Mouse (Mus musculus): ENCODE measurements around the gene Olfr1469.
"Not testable (repeated sequence)": the region's sequence is repeated elsewhere in the genome, so short reads cannot be mapped to it uniquely, and the experiment has no call there.

The Olfr1469 gene

DNA sequence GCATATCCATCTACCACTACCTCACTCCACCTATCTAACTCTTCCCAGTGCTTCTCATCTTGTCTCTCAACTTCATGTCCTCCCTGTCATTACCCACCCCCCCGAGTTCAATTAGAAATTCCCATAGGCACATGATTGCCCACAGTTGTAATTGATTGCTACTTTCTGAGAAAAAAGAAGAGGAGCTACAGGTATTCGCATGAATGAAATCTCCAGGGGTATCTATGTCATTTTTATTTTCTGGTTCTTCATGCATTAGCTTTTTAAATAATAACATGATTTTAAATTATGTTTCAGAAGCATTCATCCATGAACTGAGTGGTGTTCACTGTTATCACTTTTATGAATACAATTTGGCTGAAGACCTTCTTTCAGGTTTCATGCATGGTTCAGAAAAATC, at the start of gene Olfr1469:
Gene Olfr1469, plus strand, starts transcription at position 301 of the 400 bp plus-strand sequence.
- no peak for DNase-seq

GRCm38 (mm10) chr19:13361936-13362335, 45.7 kb upstream of the Olfr1469 start, which contains the start of gene Olfr1467:
Gene Olfr1467, plus strand, starts transcription at chr19:13362236.
- no peak for DNase-seq

DNA sequence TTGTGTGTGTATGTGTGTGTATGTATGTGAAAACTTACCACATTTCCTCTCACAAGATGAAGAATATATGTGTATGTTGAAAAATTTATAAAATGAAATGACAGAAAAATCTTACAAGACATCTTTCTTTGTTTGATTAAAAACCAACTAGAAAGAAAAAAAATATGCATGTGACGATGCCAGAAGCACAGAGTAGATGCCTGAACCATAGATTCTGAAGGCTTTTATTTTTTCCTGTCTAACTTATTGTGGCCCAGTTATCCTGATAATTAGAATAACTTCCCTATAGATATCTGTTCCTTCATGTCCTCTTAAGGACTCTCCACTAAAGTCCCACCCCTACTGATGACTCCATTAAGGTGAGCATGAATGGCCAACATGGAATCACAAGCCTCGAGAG, 35.5 kb downstream of the Olfr1469 start, which contains the start of gene Olfr1471:
Gene Olfr1471, plus strand, starts transcription at position 301 of the 400 bp plus-strand sequence.
- not testable (repeated sequence) for DNase-seq

DNA sequence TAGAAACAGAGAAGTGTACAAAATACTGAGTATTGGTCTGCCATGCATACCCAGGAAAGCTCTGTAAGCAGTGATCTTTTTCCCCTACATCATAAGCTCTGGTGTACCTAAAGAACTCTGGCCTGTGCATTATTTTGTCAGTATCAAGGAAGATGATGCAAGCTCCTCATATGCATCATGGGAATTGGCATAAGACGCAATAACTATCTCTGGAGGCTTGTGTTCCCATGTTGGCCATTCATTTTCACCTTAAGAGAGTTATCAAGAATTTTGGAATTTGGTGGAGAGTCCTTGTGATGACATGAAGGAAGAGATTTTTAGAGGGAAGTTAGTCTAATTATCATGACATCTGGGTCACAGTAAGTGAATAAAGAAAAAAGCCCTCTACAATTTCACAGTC, 48.3 kb downstream of the Olfr1469 start, which contains the start of gene Olfr1472:
Gene Olfr1472, minus strand, starts transcription at position 101 of the 400 bp plus-strand sequence.
- DNase-seq = no peak
